In the genomic region with DNA sequence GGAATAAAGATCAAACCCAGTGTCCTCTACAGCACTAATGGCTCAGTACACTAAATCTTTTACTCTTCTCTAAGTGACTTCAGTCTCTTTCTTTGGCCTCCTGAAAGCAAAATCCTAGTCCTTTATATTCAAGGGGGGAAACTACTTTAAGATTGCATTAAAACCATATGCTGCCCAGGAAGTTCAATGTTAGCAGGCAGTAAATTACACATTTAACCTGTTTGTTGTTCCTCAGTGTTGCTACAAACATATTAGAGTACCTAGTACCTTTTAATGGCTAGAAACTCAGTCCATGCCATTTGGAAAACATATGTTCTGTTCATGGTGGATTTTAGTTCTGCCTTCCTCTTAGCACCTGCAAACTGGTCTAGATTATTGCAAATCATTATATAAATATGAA, we compare ENCODE assay signal across 27 mouse cellular contexts.
DNase-seq lines count a peak whose midpoint lies in the region; ATAC-seq and TF ChIP-seq lines count a peak whose summit lies in the region.
"Had no signal": no experiment of that assay in that cellular context is flagged by ENCODE, and none has a peak within 500 bp of the region (broad histone marks: within the 10 kb centered on the region; RNA-seq: fewer than 3 reads in every experiment).

No protein-coding gene starts in this region.

- H3K27ac ChIP-seq in liver, adult 2 months (replicated peaks; ENCODE audit: insufficient read depth, low read depth, low read length) = no peak overlapping the region
- no peak overlapping the region for H3K27ac ChIP-seq in liver, postnatal 0 days (ENCODE audit: low read depth)
- H3K27ac ChIP-seq in limb, embryonic 10.5 days = peak overlapping the region; percentile 81
- H3K27ac ChIP-seq: embryonic facial prominence, embryonic 13.5 days; embryonic facial prominence, embryonic 15.5 days; forebrain, embryonic 10.5 days; forebrain, embryonic 12.5 days had no signal

- H3K79me2 ChIP-seq in liver, adult 2 months (ENCODE audit: control insufficient read depth, insufficient read depth, low read length) = no peaks in the 10 kb centered on the region

- no peak overlapping the region for H3K4me2 ChIP-seq in liver, postnatal 0 days (ENCODE audit: low read depth, low read length)
- H3K4me2 ChIP-seq: embryonic facial prominence, embryonic 15.5 days; forebrain, embryonic 12.5 days had no signal

- DNase-seq in liver, adult 2 months (ENCODE audit: extremely low read depth, low read depth, low spot score) = peak; percentile 17
- DNase-seq in liver, postnatal 0 days = no peak
- DNase-seq in limb, embryonic 10.5 days (ENCODE audit: low spot score) = no peak
- DNase-seq in yolk sac, embryonic 10.5 days (ENCODE audit: low spot score) = peak; percentile 3
- no peak for DNase-seq in neural tube, embryonic 10.5 days (ENCODE audit: extremely low spot score, low spot score)
- DNase-seq in kidney, postnatal 4 days = no peak
- DNase-seq: adrenal gland, adult 8-10 months; adrenal gland, postnatal 14 days; adrenal gland, postnatal 36 days; B cell, adult 2 months; cerebellum, adult 11-12 months; cerebellum, adult 2 months; cerebellum, adult 9-11 months; cerebellum, postnatal 14 days; cerebellum, postnatal 36 days had no signal

- no peak overlapping the region for H3K9ac ChIP-seq in liver, adult 2 months (ENCODE audit: low read depth, low read length)
- no peak overlapping the region for H3K9ac ChIP-seq in liver, postnatal 0 days (replicated peaks)
- H3K9ac ChIP-seq: embryonic facial prominence, embryonic 13.5 days; embryonic facial prominence, embryonic 15.5 days; forebrain, embryonic 12.5 days had no signal

- no peak for TF ChIP-seq CTCF in liver, adult 2 months (IDR thresholded peaks at IDR 0.05; ENCODE audit: low read depth, low read length)
- TF ChIP-seq CTCF in liver, postnatal 0 days (IDR thresholded peaks at IDR 0.05; ENCODE audit: low read depth) = no peak

- TF ChIP-seq EP300 in liver, postnatal 0 days (IDR thresholded peaks at IDR 0.05; ENCODE audit: low read depth) = no peak

- H3K4me1 ChIP-seq in liver, adult 2 months (ENCODE audit: control insufficient read depth, insufficient read depth, low read length) = peaks cover 2% of the 10 kb centered on the region; the same call in 1 of the 2 replicates
- peaks cover 5% of the 10 kb centered on the region for H3K4me1 ChIP-seq in liver, postnatal 0 days (ENCODE audit: insufficient read depth)
- H3K4me1 ChIP-seq in limb, embryonic 10.5 days = peaks cover 46% of the 10 kb centered on the region
- H3K4me1 ChIP-seq: embryonic facial prominence, embryonic 15.5 days; forebrain, embryonic 12.5 days had no signal

- no peaks in the 10 kb centered on the region for H3K36me3 ChIP-seq in liver, adult 2 months (ENCODE audit: control insufficient read depth, insufficient read depth, low read length)
- no peaks in the 10 kb centered on the region for H3K36me3 ChIP-seq in liver, postnatal 0 days (replicated peaks; ENCODE audit: insufficient read depth, low read length)
- no peaks in the 10 kb centered on the region for H3K36me3 ChIP-seq in limb, embryonic 10.5 days
- H3K36me3 ChIP-seq: embryonic facial prominence, embryonic 13.5 days; embryonic facial prominence, embryonic 15.5 days; forebrain, embryonic 10.5 days; forebrain, embryonic 12.5 days; G1E had no signal

- no peaks in the 10 kb centered on the region for H3K9me3 ChIP-seq in liver, postnatal 0 days (ENCODE audit: low read length)
- no peaks in the 10 kb centered on the region for H3K9me3 ChIP-seq in limb, embryonic 10.5 days (replicated peaks)
- H3K9me3 ChIP-seq: embryonic facial prominence, embryonic 13.5 days; embryonic facial prominence, embryonic 15.5 days; forebrain, embryonic 10.5 days; forebrain, embryonic 12.5 days had no signal

- no peak for ATAC-seq in liver, postnatal 0 days
- ATAC-seq: activated CD4-positive, CD25-positive, alpha-beta regulatory T cell, adult 4 months; CD4-positive, CD25-positive, alpha-beta regulatory T cell, adult 4 months; forebrain, embryonic 14.5 days; forebrain, embryonic 16.5 days; Patski had no signal

- no peaks in the 10 kb centered on the region for H3K27me3 ChIP-seq in liver, adult 2 months (ENCODE audit: control insufficient read depth, insufficient read depth, low read length)
- no peaks in the 10 kb centered on the region for H3K27me3 ChIP-seq in liver, postnatal 0 days (ENCODE audit: insufficient read depth, low read length)
- no peaks in the 10 kb centered on the region for H3K27me3 ChIP-seq in limb, embryonic 10.5 days (ENCODE audit: low read depth, poor library complexity, severe bottlenecking)
- H3K27me3 ChIP-seq: CH12.LX; embryonic facial prominence, embryonic 15.5 days; forebrain, embryonic 12.5 days; Patski had no signal

- no peak for TF ChIP-seq POLR2A in liver, adult 2 months (IDR thresholded peaks at IDR 0.05; ENCODE audit: extremely low read depth, insufficient read depth, low read length)

- H3K4me3 ChIP-seq in liver, adult 2 months (ENCODE audit: insufficient read depth, low read depth, low read length) = no peak overlapping the region
- H3K4me3 ChIP-seq in liver, postnatal 0 days (ENCODE audit: low read depth, low read length) = no peak overlapping the region
- H3K4me3 ChIP-seq in limb, embryonic 10.5 days = no peak overlapping the region
- H3K4me3 ChIP-seq: embryonic facial prominence, embryonic 13.5 days; embryonic facial prominence, embryonic 15.5 days; erythroblast, embryonic 14.5 days; forebrain, embryonic 10.5 days; forebrain, embryonic 12.5 days had no signal

Comparison
In these comparisons a context has a peak if more than half of its experiments do, and no peak if none do; other contexts are left out.
1. DNase-seq: peak in liver, adult 2 months (single experiment) and yolk sac, embryonic 10.5 days (single experiment); none in liver, postnatal 0 days (single experiment), limb, embryonic 10.5 days (single experiment), neural tube, embryonic 10.5 days (single experiment) and kidney, postnatal 4 days (0 of 2).